In genomic region chr8:119666219-119666951, GRCm38 (mm10) we compare ENCODE assay signal across 8 mouse cellular contexts. TPM values are rescaled to one million over a fixed set of nuclear protein-coding genes. Genes with fewer than 3 reads are reported as not detected.
A peak's percentile ranks its signal among the peaks of the same experiment; 100 is the strongest.
DNase-seq lines count a peak whose midpoint lies in the region; TF ChIP-seq lines count a peak whose summit lies in the region.

Wfdc1 (plus strand) TSS chr8:119666365.

- peak; percentile 38; the same call in 1 of the 2 replicates for TF ChIP-seq POLR2A in lung, adult 2 months (IDR thresholded peaks at IDR 0.05; ENCODE audit: borderline replicate concordance, extremely low read depth, low read depth, low read length)

- no peak for DNase-seq in urinary bladder, adult 2 months (ENCODE audit: low spot score)
- DNase-seq in urinary bladder, postnatal 25 days (ENCODE audit: low spot score), result no peak
- peak; percentile 50 to 57 for DNase-seq in heart, adult 9 months (ENCODE audit: low spot score in 2 of 2)
- peak; percentile 34 for DNase-seq in lung, adult 2 months
- peak; percentile 42 for DNase-seq in testis, postnatal 14 days (ENCODE audit: low spot score)
- no peak for DNase-seq in embryo, embryonic 9.5 days (ENCODE audit: extremely low spot score)
- no peak for DNase-seq in left cerebral cortex, postnatal 25 days (ENCODE audit: low spot score in 2 of 2)
- no peak for DNase-seq in yolk sac, embryonic 10.5 days (ENCODE audit: low spot score)

- no peak for TF ChIP-seq CTCF in lung, adult 2 months (IDR thresholded peaks at IDR 0.05; ENCODE audit: insufficient read depth, low read length)

- peaks cover 14% of the 10 kb centered on the region for H3K4me1 ChIP-seq in lung, adult 2 months (ENCODE audit: control insufficient read depth, insufficient read depth, low read length)

- H3K4me3 ChIP-seq in lung, adult 2 months (replicated peaks; ENCODE audit: extremely low read depth, low read depth, low read length), result peak within 1 kb of the TSS; percentile 43

- WGBS in lung, adult 2 months, result 9% methylated on average over 14 of the region's 14 CpGs

- intact Hi-C loops in left cerebral cortex, postnatal 25 days (cut with DNase I), result no loop called here

RNA-seq across cellular contexts. Expression of gene Wfdc1, which starts in this region (rescaled TPM):
- polyA plus RNA-seq in urinary bladder, adult 2 months (2012; rRNA removed), result 147 and 168 TPM in 2 replicates
- 122 and 130 TPM in 2 replicates for polyA plus RNA-seq in lung, adult 2 months (2012; rRNA removed)
- 10 to 100 TPM in 1 of 2 experiments, 1 to 10 TPM in 1; 8.6 to 10.8 TPM for total RNA-seq in left cerebral cortex, postnatal 25 days (2021)

Comparison
In these comparisons a context has a peak if more than half of its experiments do, and no peak if none do; other contexts are left out.
1. DNase-seq: peak in heart, adult 9 months (2 of 2), lung, adult 2 months (single experiment) and testis, postnatal 14 days (single experiment); none in urinary bladder, adult 2 months (single experiment), urinary bladder, postnatal 25 days (single experiment), embryo, embryonic 9.5 days (single experiment), left cerebral cortex, postnatal 25 days (0 of 2) and yolk sac, embryonic 10.5 days (single experiment).